Mouse (Mus musculus) embryonic facial prominence, embryonic 14.5 days (tissue): Measurements from ENCODE around the gene Plcb3. TPM values are rescaled to one million over a fixed set of nuclear protein-coding genes. Genes with fewer than 3 reads are reported as not detected.
A peak's percentile ranks its signal among the peaks of the same experiment; 100 is the strongest.

Experiments used
- ATAC-seq: fragments of 200-750 bp; cut with Nextera tagmentation; 2 replicates; pipeline ENCODE4 v1.8.0; 2017; ENCODE audit warnings: low read depth, moderate number of reproducible peaks, moderate TSS enrichment
- DNase-seq: peaks from one replicate; pipeline ENCODE4 v3.0.0-alpha.2; 2015; ENCODE audit warnings: low spot score
- H3K27ac ChIP-seq: fragments of 300-500 bp; sonication (generic); replicated peaks from 2 replicates; pipeline ENCODE4 v1.5.1; 2014; ENCODE audit warnings: low read depth, mild to moderate bottlenecking, low read length, moderate library complexity
- H3K27me3 ChIP-seq: fragments of 300-500 bp; sonication (generic); replicated peaks from 2 replicates; pipeline ENCODE4 v1.6.1; 2014; ENCODE audit warnings: low read length; ENCODE audit not compliant: control insufficient read depth, insufficient read depth
- H3K36me3 ChIP-seq: fragments of 300-500 bp; sonication (generic); 2 replicates; pipeline ENCODE4 v1.6.1; 2014; ENCODE audit warnings: low read length, mixed read lengths; ENCODE audit not compliant: control insufficient read depth, insufficient read depth
- H3K4me1 ChIP-seq: fragments of 300-500 bp; sonication (generic); 2 replicates; pipeline ENCODE4 v1.6.1; 2014; ENCODE audit warnings: antibody characterized with exemption, low read length; ENCODE audit not compliant: control insufficient read depth, insufficient read depth
- H3K4me2 ChIP-seq: fragments of 300-500 bp; sonication (generic); 2 replicates; pipeline ENCODE4 v1.6.1; 2014; ENCODE audit warnings: low read depth, mild to moderate bottlenecking, low read length, moderate library complexity, mixed read lengths
- H3K4me3 ChIP-seq: fragments of 300-500 bp; sonication (generic); 2 replicates; pipeline ENCODE4 v1.5.1; 2014; ENCODE audit warnings: low read depth, mild to moderate bottlenecking, low read length
- H3K9ac ChIP-seq: fragments of 300-500 bp; sonication (generic); 2 replicates; pipeline ENCODE4 v1.6.1; 2014; ENCODE audit warnings: low read depth, mild to moderate bottlenecking, low read length, moderate library complexity, mixed read lengths
- H3K9me3 ChIP-seq: fragments of 300-500 bp; sonication (generic); 2 replicates; pipeline ENCODE4 v1.6.1; 2016; ENCODE audit warnings: low read length; ENCODE audit not compliant: control insufficient read depth
- WGBS: fragments of 180-500 bp; shearing (Covaris S2); extraction: QIAGEN DNeasy Blood & Tissue Kit; methylation state at CpG from one replicate; pipeline ENCODE4 v1.1.7; 2014; 5-methylcytosine and 5-hydroxymethylcytosine counted together
- polyA plus RNA-seq: library from polyadenylated mRNA; unstranded; fragments of >200 nt; fragmentation: Nextera tagmentation; extraction: Ambion mirVana; gene quantifications from 2 replicates; pipeline ENCODE4 v1.2.1, GENCODE M21; 2014

The Plcb3 gene
- polyA plus RNA-seq, 1 experiment from 2014 or later = 31.4 TPM

GRCm38 (mm10) chr19:6977759-6978638 lies 1.7 kb upstream of the Plcb3 start:
- H3K4me3 ChIP-seq = peak overlapping the region; percentile 78; the same call in 1 of the 2 replicates
- H3K9ac ChIP-seq = 0 out of 2 replicates have a peak overlapping the region, but pooled peaks have one; percentile 26
- H3K27me3 ChIP-seq = no peaks in the 10 kb centered on the region
- DNase-seq (no peak), ATAC-seq (no peak)
- H3K36me3 ChIP-seq = peaks cover 29% of the 10 kb centered on the region
- H3K4me2 ChIP-seq = peak overlapping the region; percentile 92
- peak overlapping the region; percentile 8; the same call in 1 of the 2 replicates for H3K27ac ChIP-seq
- no peaks in the 10 kb centered on the region for H3K9me3 ChIP-seq
- WGBS = 72% methylated on average over 13 of the region's 13 CpGs
- H3K4me1 ChIP-seq = peaks cover 31% of the 10 kb centered on the region

GRCm38 (mm10) chr19:6974211-6975205 lies 1.8 kb downstream of the Plcb3 start, which contains the start of gene Ppp1r14b:
Gene Ppp1r14b (plus strand): TSS chr19:6974968.
- DNase-seq (peak; percentile 96), ATAC-seq (peak; percentile 70)
- Histone ChIP-seq H3K4me2 (peak within 1 kb of the TSS; percentile 92), H3K36me3 (peaks cover 19% of the 10 kb centered on the region), H3K4me3 (peak within 1 kb of the TSS; percentile 77), H3K4me1 (peaks cover 33% of the 10 kb centered on the region), H3K27ac (peak within 1 kb of the TSS; percentile 88), H3K9me3 (no peaks in the 10 kb centered on the region), H3K27me3 (no peaks in the 10 kb centered on the region), H3K9ac (peak within 1 kb of the TSS; percentile 76)
- WGBS = 0% methylated on average over 39 of the region's 84 CpGs

DNA sequence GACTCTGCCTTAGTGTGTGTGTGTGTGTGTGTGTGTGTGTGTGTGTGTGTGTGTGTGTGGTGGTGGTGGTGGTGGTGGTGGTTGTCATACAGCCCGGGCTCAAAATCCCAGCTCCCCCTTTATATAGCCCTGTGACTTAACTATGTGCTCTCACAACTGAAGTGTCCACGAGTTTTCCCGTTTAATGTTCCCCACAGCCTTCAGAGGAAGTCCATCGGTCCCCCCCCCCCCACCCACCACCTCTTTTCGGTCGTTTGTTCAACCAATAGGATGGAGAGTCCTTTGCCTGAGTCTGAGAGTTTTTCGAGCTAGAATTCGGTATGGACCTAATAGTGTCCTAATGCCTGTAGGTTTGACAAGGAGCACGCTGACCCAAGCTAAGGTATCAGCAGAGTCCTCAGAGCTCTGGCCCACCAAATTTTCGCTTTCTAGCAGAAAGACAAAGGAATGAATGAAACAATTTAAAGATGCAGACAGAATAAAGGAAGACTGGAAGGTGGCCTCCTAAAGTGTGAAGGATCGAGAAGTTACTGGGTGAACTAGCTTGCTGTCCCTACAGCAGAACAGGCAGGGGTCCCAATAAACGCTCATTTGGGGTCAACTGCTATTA lies 2.6 kb downstream of the Plcb3 start:
- H3K27me3 ChIP-seq = no peaks in the 10 kb centered on the region
- peak overlapping the region; percentile 48 for H3K9ac ChIP-seq
- H3K4me3 ChIP-seq = peak overlapping the region; percentile 77
- peak overlapping the region; percentile 88; the same call in 1 of the 2 replicates for H3K27ac ChIP-seq
- peak overlapping the region; percentile 92 for H3K4me2 ChIP-seq
- WGBS = 25% methylated on average over 11 of the region's 12 CpGs
- peaks cover 16% of the 10 kb centered on the region for H3K36me3 ChIP-seq
- H3K9me3 ChIP-seq = no peaks in the 10 kb centered on the region
- DNase-seq (no peak), ATAC-seq (no peak)
- H3K4me1 ChIP-seq = peaks cover 28% of the 10 kb centered on the region

DNA sequence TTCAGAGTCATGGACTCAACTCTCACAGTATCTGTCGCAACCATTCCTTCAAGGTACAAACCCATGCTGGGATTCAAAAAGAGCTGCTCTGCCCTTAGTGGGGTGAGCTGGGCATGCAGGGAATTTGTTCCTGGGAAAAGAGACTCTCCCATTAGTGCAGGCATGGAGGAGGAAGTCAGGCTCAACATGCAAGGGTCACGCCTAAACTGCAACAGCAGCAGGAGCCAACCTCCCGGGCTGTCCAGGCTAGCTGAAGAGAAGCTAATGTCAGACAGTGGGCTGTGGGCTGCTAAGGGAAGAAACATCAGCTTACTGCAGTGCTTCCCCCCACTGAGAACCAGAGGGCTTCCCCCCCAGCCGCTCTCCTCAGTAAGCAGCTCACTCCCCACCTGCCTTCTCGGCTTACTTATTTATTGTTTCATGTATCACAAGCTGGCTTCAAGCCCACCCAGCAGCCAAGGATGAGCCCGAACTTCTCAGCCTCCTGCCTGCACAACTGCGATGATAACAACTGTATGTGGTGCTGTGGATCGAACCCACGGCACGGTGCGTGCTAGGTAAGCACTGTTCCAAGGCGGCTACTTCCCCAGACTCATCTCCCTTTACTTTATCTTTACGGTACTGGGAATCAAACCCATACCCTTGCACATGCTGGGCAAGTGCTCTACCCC lies 3.9 kb downstream of the Plcb3 start:
- Histone ChIP-seq H3K4me2 (no peak overlapping the region), H3K4me3 (no peak overlapping the region), H3K4me1 (peaks cover 30% of the 10 kb centered on the region), H3K36me3 (peaks cover 3% of the 10 kb centered on the region), H3K9me3 (no peaks in the 10 kb centered on the region), H3K27me3 (no peaks in the 10 kb centered on the region), H3K27ac (no peak overlapping the region), H3K9ac (no peak overlapping the region)
- ATAC-seq (no peak), DNase-seq (no peak)
- 74% methylated on average over 13 of the region's 13 CpGs for WGBS

DNA sequence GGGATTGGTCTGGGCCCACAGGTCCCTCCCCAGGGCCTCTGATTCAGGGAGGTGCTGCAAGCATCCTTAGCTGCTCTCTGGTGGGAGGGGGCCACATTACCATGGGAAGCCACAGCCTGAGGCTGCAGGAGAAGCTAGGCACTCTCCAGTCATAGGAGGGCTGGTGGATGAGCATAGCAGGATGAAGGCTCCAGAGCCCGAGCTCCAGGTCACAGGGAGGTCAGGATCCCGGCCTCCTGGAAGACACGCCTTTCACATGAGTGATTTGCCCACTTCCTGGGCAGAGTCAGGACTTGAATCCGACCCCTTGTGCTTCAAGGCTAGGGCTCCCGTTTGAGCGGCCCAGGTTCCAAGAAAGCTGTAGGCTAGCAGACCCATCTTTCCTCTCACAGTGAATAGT lies 4.6 kb downstream of the Plcb3 start:
- peaks cover 28% of the 10 kb centered on the region for H3K4me1 ChIP-seq

GRCm38 (mm10) chr19:6970460-6971085 lies 5.7 kb downstream of the Plcb3 start:
- DNase-seq (no peak), ATAC-seq (no peak)
- H3K4me3 ChIP-seq = no peak overlapping the region
- H3K9me3 ChIP-seq = no peaks in the 10 kb centered on the region
- peaks cover 10% of the 10 kb centered on the region for H3K36me3 ChIP-seq
- peak overlapping the region; percentile 55 for H3K4me2 ChIP-seq
- 31% methylated on average over 8 of the region's 11 CpGs for WGBS
- H3K27me3 ChIP-seq = no peaks in the 10 kb centered on the region
- peak overlapping the region; percentile 73 for H3K9ac ChIP-seq
- H3K27ac ChIP-seq = no peak overlapping the region
- H3K4me1 ChIP-seq = peaks cover 25% of the 10 kb centered on the region

More for the DNA sequence above, 4.6 kb downstream of the Plcb3 start:
- H3K4me3 ChIP-seq = no peak overlapping the region
- H3K9ac ChIP-seq = 0 out of 2 replicates have a peak overlapping the region, but pooled peaks have one; percentile 14
- no peaks in the 10 kb centered on the region for H3K27me3 ChIP-seq
- H3K27ac ChIP-seq = 0 out of 2 replicates have a peak overlapping the region, but pooled peaks have one; percentile 1
- H3K9me3 ChIP-seq = no peaks in the 10 kb centered on the region
- WGBS = 33% methylated on average over 6 of the region's 6 CpGs
- H3K36me3 ChIP-seq = no peaks in the 10 kb centered on the region
- no peak overlapping the region for H3K4me2 ChIP-seq
- no peak for DNase-seq
- ATAC-seq = no peak

DNA sequence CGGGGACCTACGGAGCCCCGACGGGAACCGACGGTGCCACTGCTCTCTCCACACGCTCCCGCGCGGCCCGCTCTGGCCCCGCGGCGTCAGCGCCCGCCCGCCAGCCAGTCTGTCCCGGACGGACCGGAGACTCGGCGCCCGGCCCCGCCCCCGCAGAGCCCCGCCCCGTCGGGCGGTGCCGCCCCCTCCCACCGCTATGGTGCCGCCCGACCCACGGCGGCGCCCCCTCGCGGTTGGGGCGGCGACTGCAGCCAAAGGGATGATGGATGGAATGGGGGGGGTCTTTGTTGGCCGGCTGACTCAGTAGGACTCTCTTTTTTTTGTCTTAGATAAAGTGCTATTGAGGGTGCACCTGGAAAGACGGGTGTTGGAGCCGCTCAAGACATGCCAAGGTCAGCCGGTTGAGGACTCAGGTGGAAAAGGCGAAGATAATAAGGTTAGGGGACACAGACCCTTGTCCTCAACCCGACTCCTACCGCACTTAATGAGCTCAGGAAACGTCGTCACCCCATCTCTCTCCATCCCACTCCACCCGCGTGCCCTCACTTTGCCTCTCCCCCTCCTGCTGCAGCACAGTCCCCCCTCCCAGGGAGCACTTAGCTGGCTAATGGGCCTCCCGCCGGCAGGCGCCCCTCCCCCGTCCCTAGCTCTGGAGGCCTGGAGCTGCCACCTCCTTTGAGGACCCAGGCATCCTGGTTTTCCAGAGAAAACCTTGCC lies 6.4 kb downstream of the Plcb3 start:
- Histone ChIP-seq H3K27ac (no peak overlapping the region), H3K27me3 (no peaks in the 10 kb centered on the region), H3K4me3 (peak overlapping the region; percentile 63), H3K4me1 (peaks cover 25% of the 10 kb centered on the region), H3K9ac (peak overlapping the region; percentile 73), H3K36me3 (peaks cover 17% of the 10 kb centered on the region), H3K9me3 (no peaks in the 10 kb centered on the region), H3K4me2 (peak overlapping the region; percentile 55)
- under 1% methylated on average over 42 of the region's 55 CpGs for WGBS
- ATAC-seq = peak; percentile 54
- DNase-seq = peak; percentile 65
